Mouse (Mus musculus): ENCODE results near the gene Gm45623. TPM values are rescaled to one million over a fixed set of nuclear protein-coding genes. Genes with fewer than 3 reads are reported as not detected.
A peak's percentile ranks its signal among the peaks of the same experiment; 100 is the strongest.

Gm45623 gene
- polyA plus RNA-seq, 1 experiment from 2014 or later, result 0.85 TPM

DNA sequence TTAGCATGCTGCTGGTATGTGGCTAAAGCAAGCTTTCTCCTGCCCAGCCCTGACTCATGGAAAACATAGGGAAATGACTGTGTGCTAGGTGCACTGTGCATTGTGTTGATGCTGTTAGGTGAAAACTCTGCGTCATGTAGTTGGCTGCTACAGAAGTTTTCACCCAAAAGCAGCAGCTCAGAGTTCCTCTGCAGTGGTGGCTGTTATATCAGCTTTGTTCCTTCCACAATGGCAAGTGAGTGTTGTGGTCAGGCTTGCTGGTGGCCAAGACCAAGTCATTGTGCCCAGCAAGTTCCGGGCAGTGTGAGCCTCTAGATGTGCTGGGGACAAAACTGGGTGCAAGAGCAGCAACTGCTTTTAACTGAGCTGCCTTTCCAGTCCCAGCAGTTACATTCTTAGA is 41.4 kb downstream of the Gm45623 start:
- peaks cover 9% of the 10 kb centered on the region; the same call in 1 of the 2 replicates for H3K36me3 ChIP-seq (ENCODE audit: control insufficient read depth, insufficient read depth, low read length)
- H3K27ac ChIP-seq (ENCODE audit: low read depth, low read length), result no peak overlapping the region
- no peak overlapping the region for H3K4me2 ChIP-seq (ENCODE audit: low read length)
- 96% methylated on average over 2 of the region's 2 CpGs for WGBS
- H3K4me1 ChIP-seq (ENCODE audit: control insufficient read depth, insufficient read depth, low read length), result 0 out of 2 replicates have a peak, but pooled peaks cover 4% of the 10 kb centered on the region
- DNase-seq (ENCODE audit: low spot score), result no peak
- no peak overlapping the region for H3K4me3 ChIP-seq (ENCODE audit: low read depth, low read length)
- no peaks in the 10 kb centered on the region for H3K27me3 ChIP-seq (replicated peaks; ENCODE audit: control insufficient read depth, insufficient read depth, low read length)
- H3K9ac ChIP-seq (ENCODE audit: low read length), result no peak overlapping the region
- no peak for ATAC-seq
- H3K9me3 ChIP-seq (replicated peaks; ENCODE audit: control insufficient read depth, low read length), result no peaks in the 10 kb centered on the region

DNA sequence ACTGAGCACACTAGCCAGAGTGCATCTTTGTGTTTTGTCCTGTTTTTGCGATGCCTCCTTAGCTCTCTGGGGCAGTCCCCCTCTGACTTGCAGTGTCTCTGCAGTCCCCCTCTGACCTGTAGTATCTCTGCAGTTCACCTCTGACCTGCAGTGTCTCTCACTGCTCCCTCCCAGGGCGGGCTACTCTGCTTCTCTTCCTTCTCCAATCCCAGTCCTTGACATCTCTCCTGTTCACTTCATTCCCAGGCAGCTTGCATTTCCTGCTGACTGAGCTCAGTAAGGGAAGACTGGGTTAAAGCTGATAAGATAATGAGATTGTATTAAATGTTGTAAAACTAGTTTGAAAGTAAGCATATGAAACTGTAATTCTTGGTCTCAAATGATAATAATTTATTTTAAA is 43.0 kb downstream of the Gm45623 start:
- H3K4me1 ChIP-seq (ENCODE audit: control insufficient read depth, insufficient read depth, low read length), result peaks cover 14% of the 10 kb centered on the region; the same call in 1 of the 2 replicates
- H3K27me3 ChIP-seq (replicated peaks; ENCODE audit: control insufficient read depth, insufficient read depth, low read length), result no peaks in the 10 kb centered on the region
- H3K36me3 ChIP-seq (ENCODE audit: control insufficient read depth, insufficient read depth, low read length), result peaks cover 12% of the 10 kb centered on the region; the same call in 1 of the 2 replicates
- no peak overlapping the region for H3K27ac ChIP-seq (ENCODE audit: low read depth, low read length)
- WGBS, result 73% methylated on average over 2 of the region's 2 CpGs
- ATAC-seq (no peak), DNase-seq (ENCODE audit: low spot score) (no peak)
- no peaks in the 10 kb centered on the region for H3K9me3 ChIP-seq (replicated peaks; ENCODE audit: control insufficient read depth, low read length)
- no peak overlapping the region for H3K4me2 ChIP-seq (ENCODE audit: low read length)
- no peak overlapping the region for H3K4me3 ChIP-seq (ENCODE audit: low read depth, low read length)
- H3K9ac ChIP-seq (ENCODE audit: low read length), result no peak overlapping the region

- H3K27ac ChIP-seq (ENCODE audit: low read depth, low read length), result no peak overlapping the region
- no peak for DNase-seq (ENCODE audit: low spot score)
- H3K4me1 ChIP-seq (ENCODE audit: control insufficient read depth, insufficient read depth, low read length), result peaks cover 28% of the 10 kb centered on the region
- no peak overlapping the region for H3K4me2 ChIP-seq (ENCODE audit: low read length)
- H3K9me3 ChIP-seq (replicated peaks; ENCODE audit: control insufficient read depth, low read length), result no peaks in the 10 kb centered on the region
- no peak overlapping the region for H3K4me3 ChIP-seq (ENCODE audit: low read depth, low read length)
- no peaks in the 10 kb centered on the region for H3K27me3 ChIP-seq (replicated peaks; ENCODE audit: control insufficient read depth, insufficient read depth, low read length)
- no peak for ATAC-seq
- H3K36me3 ChIP-seq (ENCODE audit: control insufficient read depth, insufficient read depth, low read length), result peaks cover 12% of the 10 kb centered on the region; the same call in 1 of the 2 replicates
- 63% methylated on average over 4 of the region's 4 CpGs for WGBS
- H3K9ac ChIP-seq (ENCODE audit: low read length), result no peak overlapping the region
Observed at GRCm38 (mm10) chr13:56707606-56708005, 46.0 kb downstream of the Gm45623 start.

- no peak overlapping the region for H3K4me3 ChIP-seq (ENCODE audit: low read depth, low read length)
- DNase-seq (ENCODE audit: low spot score) (no peak), ATAC-seq (no peak)
- no peak overlapping the region for H3K4me2 ChIP-seq (ENCODE audit: low read length)
- no peaks in the 10 kb centered on the region for H3K9me3 ChIP-seq (replicated peaks; ENCODE audit: control insufficient read depth, low read length)
- WGBS, result 97% methylated on average over 4 of the region's 4 CpGs
- H3K27me3 ChIP-seq (replicated peaks; ENCODE audit: control insufficient read depth, insufficient read depth, low read length), result no peaks in the 10 kb centered on the region
- peaks cover 8% of the 10 kb centered on the region; the same call in 1 of the 2 replicates for H3K36me3 ChIP-seq (ENCODE audit: control insufficient read depth, insufficient read depth, low read length)
- H3K4me1 ChIP-seq (ENCODE audit: control insufficient read depth, insufficient read depth, low read length), result peaks cover 28% of the 10 kb centered on the region
- H3K27ac ChIP-seq (ENCODE audit: low read depth, low read length), result no peak overlapping the region
- H3K9ac ChIP-seq (ENCODE audit: low read length), result no peak overlapping the region
Observed at GRCm38 (mm10) chr13:56707111-56707510, 46.5 kb downstream of the Gm45623 start.

GRCm38 (mm10) chr13:56704596-56704995 is 49.0 kb downstream of the Gm45623 start:
- peak overlapping the region; percentile 92 for H3K9ac ChIP-seq (ENCODE audit: low read length)
- no peak for DNase-seq (ENCODE audit: low spot score)

GRCm38 (mm10) chr13:56703871-56704321 is 49.7 kb downstream of the Gm45623 start:
- H3K36me3 ChIP-seq (ENCODE audit: control insufficient read depth, insufficient read depth, low read length), result 0 out of 2 replicates have a peak, but pooled peaks cover 7% of the 10 kb centered on the region
- 2% methylated on average over 11 of the region's 11 CpGs for WGBS
- peak; percentile 55 for DNase-seq (ENCODE audit: low spot score)
- H3K9me3 ChIP-seq (replicated peaks; ENCODE audit: control insufficient read depth, low read length), result no peaks in the 10 kb centered on the region
- peak overlapping the region; percentile 78 for H3K4me2 ChIP-seq (ENCODE audit: low read length)
- no peaks in the 10 kb centered on the region for H3K27me3 ChIP-seq (replicated peaks; ENCODE audit: control insufficient read depth, insufficient read depth, low read length)
- peak overlapping the region; percentile 99 for H3K27ac ChIP-seq (ENCODE audit: low read depth, low read length)
- peak; percentile 22; the same call in 1 of the 2 replicates for ATAC-seq
- H3K4me3 ChIP-seq (ENCODE audit: low read depth, low read length), result peak overlapping the region; percentile 69
- H3K4me1 ChIP-seq (ENCODE audit: control insufficient read depth, insufficient read depth, low read length), result peaks cover 29% of the 10 kb centered on the region
- peak overlapping the region; percentile 92 for H3K9ac ChIP-seq (ENCODE audit: low read length)

More at GRCm38 (mm10) chr13:56704596-56704995, 49.0 kb downstream of the Gm45623 start:
- ATAC-seq, result no peak
- Histone ChIP-seq H3K27ac (ENCODE audit: low read depth, low read length) (no peak overlapping the region), H3K27me3 (replicated peaks; ENCODE audit: control insufficient read depth, insufficient read depth, low read length) (no peaks in the 10 kb centered on the region), H3K4me2 (ENCODE audit: low read length) (peak overlapping the region; percentile 78), H3K36me3 (ENCODE audit: control insufficient read depth, insufficient read depth, low read length) (peaks cover 7% of the 10 kb centered on the region; the same call in 1 of the 2 replicates), H3K4me1 (ENCODE audit: control insufficient read depth, insufficient read depth, low read length) (peaks cover 28% of the 10 kb centered on the region), H3K9me3 (replicated peaks; ENCODE audit: control insufficient read depth, low read length) (no peaks in the 10 kb centered on the region), H3K4me3 (ENCODE audit: low read depth, low read length) (peak overlapping the region; percentile 69)
- whole genome bisulfite sequencing, result 63% methylated on average over 2 of the region's 2 CpGs

DNA sequence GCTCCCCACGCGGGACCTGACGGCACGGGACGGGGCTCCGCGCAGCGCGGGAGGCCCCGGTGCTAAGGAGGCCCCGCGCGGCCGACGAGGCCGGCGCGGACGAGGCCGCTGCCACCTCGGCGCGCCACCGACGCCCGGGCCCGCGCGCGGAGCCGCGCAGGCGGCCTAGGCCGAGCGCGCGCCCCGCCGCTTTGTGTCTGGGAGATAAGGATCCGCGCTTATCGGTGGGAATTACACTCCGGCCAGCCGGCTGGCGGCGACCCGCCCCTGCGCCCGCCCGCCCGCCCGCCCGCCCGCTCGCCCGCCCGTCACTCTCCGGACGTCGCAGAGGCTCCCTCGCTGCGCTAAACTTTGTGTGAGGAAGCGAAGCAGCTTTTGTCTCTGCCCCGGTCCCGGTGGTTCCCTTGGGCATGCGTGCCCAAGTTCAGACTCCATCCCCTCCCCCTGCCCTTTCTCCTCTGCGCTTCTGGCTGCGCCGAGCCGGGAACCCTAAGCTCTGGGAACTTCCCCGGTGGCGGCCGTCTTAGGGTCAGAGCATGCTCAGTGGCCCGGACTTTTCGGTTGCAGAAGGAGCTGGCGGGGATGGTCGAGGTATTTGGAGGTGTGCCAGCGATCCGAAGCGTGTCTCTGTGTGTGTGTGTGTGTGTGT is 50.3 kb downstream of the Gm45623 start:
- H3K27ac ChIP-seq (ENCODE audit: low read depth, low read length), result peak overlapping the region; percentile 99
- DNase-seq (ENCODE audit: low spot score) (peak; percentile 85), ATAC-seq (peak; percentile 77)
- H3K4me1 ChIP-seq (ENCODE audit: control insufficient read depth, insufficient read depth, low read length), result peaks cover 31% of the 10 kb centered on the region
- peak overlapping the region; percentile 69 for H3K4me3 ChIP-seq (ENCODE audit: low read depth, low read length)
- no peaks in the 10 kb centered on the region for H3K27me3 ChIP-seq (replicated peaks; ENCODE audit: control insufficient read depth, insufficient read depth, low read length)
- peak overlapping the region; percentile 78 for H3K4me2 ChIP-seq (ENCODE audit: low read length)
- H3K9ac ChIP-seq (ENCODE audit: low read length), result peak overlapping the region; percentile 92
- under 1% methylated on average over 65 of the region's 80 CpGs for WGBS
- 0 out of 2 replicates have a peak, but pooled peaks cover 7% of the 10 kb centered on the region for H3K36me3 ChIP-seq (ENCODE audit: control insufficient read depth, insufficient read depth, low read length)
- H3K9me3 ChIP-seq (replicated peaks; ENCODE audit: control insufficient read depth, low read length), result no peaks in the 10 kb centered on the region

GRCm38 (mm10) chr13:56702469-56703221 is 51.0 kb downstream of the Gm45623 start, which contains the start of gene Smad5:
Gene Smad5 (plus strand): TSS chr13:56703010.
- 3% methylated on average over 58 of the region's 62 CpGs for WGBS

More at GRCm38 (mm10) chr13:56702469-56703221, 51.0 kb downstream of the Gm45623 start, which contains the start of gene Smad5:
- Histone ChIP-seq H3K36me3 (ENCODE audit: control insufficient read depth, insufficient read depth, low read length) (0 out of 2 replicates have a peak, but pooled peaks cover 4% of the 10 kb centered on the region), H3K27me3 (replicated peaks; ENCODE audit: control insufficient read depth, insufficient read depth, low read length) (no peaks in the 10 kb centered on the region), H3K9ac (ENCODE audit: low read length) (peak within 1 kb of the TSS; percentile 92), H3K27ac (ENCODE audit: low read depth, low read length) (peak within 1 kb of the TSS; percentile 99), H3K4me3 (ENCODE audit: low read depth, low read length) (peak within 1 kb of the TSS; percentile 69), H3K4me2 (ENCODE audit: low read length) (peak within 1 kb of the TSS; percentile 78), H3K4me1 (ENCODE audit: control insufficient read depth, insufficient read depth, low read length) (peaks cover 36% of the 10 kb centered on the region), H3K9me3 (replicated peaks; ENCODE audit: control insufficient read depth, low read length) (no peaks in the 10 kb centered on the region)
- peak; percentile 80 for ATAC-seq
- peak; percentile 94 for DNase-seq (ENCODE audit: low spot score)
